Mouse (Mus musculus) heart, adult 2 months (tissue): ENCODE data around the gene Krtap10-10.

Source experiments
- CTCF ChIP-seq: fragments of 200-600 bp; IDR thresholded peaks from 2 replicates; pipeline ENCODE4 v1.8.1; 2022; ENCODE audit warnings: antibody characterized with exemption, mild to moderate bottlenecking, moderate library complexity
- EP300 ChIP-seq: fragments of 200-500 bp; IDR thresholded peaks from 2 replicates; pipeline ENCODE4 v1.6.1; 2011; ENCODE audit warnings: low read depth, low read length, control low read depth; ENCODE audit not compliant: insufficient read depth

GRCm38 (mm10) chr10:77846961-77847360 lies 11.2 kb downstream of the Krtap10-10 start:
- TF ChIP-seq CTCF (no peak), EP300 (no peak)
